Mouse (Mus musculus) cerebellum, adult 9-11 months (tissue): ENCODE results near the gene B830017H08Rik.
A peak's percentile ranks its signal among the peaks of the same experiment; 100 is the strongest.

Source experiments
- DNase-seq: peaks from one replicate; pipeline ENCODE4 v3.0.0; 2022

B830017H08Rik gene

GRCm38 (mm10) chr16:17809711-17810110 is 23.2 kb upstream of the B830017H08Rik start:
- no peak for DNase-seq

GRCm38 (mm10) chr16:17812120-17812519 is 20.8 kb upstream of the B830017H08Rik start:
- DNase-seq: no peak

GRCm38 (mm10) chr16:17813173-17813572 is 19.7 kb upstream of the B830017H08Rik start:
- DNase-seq: no peak

- DNase-seq: peak; percentile 67
These were observed 17.2 kb upstream of the B830017H08Rik start for GRCm38 (mm10) chr16:17815411-17816402.

- no peak for DNase-seq
These were observed 16.4 kb upstream of the B830017H08Rik start for GRCm38 (mm10) chr16:17816528-17816927.

GRCm38 (mm10) chr16:17826500-17826899 is 6.4 kb upstream of the B830017H08Rik start:
- DNase-seq: peak; percentile 88

- DNase-seq: no peak
These were observed 4.7 kb upstream of the B830017H08Rik start for GRCm38 (mm10) chr16:17828229-17828628.

GRCm38 (mm10) chr16:17828867-17829266 is 4.1 kb upstream of the B830017H08Rik start:
- peak; percentile 12 for DNase-seq

- DNase-seq: peak; percentile 62
These were observed 2.3 kb upstream of the B830017H08Rik start for GRCm38 (mm10) chr16:17830385-17831178.

- DNase-seq: no peak
These were observed 1.1 kb upstream of the B830017H08Rik start for GRCm38 (mm10) chr16:17831781-17832180.

GRCm38 (mm10) chr16:17833321-17833680 is 380 bp downstream of the B830017H08Rik start:
- peak; percentile 73 for DNase-seq

GRCm38 (mm10) chr16:17833681-17834399 is 919 bp downstream of the B830017H08Rik start:
- peak; percentile 77 for DNase-seq

GRCm38 (mm10) chr16:17834543-17834942 is 1.6 kb downstream of the B830017H08Rik start:
- no peak for DNase-seq

- peak; percentile 63 for DNase-seq
These were observed 2.6 kb downstream of the B830017H08Rik start for GRCm38 (mm10) chr16:17835481-17835880.

- peak; percentile 24 for DNase-seq
These were observed 5.1 kb downstream of the B830017H08Rik start, which contains the start of gene Car15 for GRCm38 (mm10) chr16:17838051-17838450. Gene Car15, minus strand, starts transcription at chr16:17838364.

- peak; percentile 86 for DNase-seq
These were observed 7.1 kb downstream of the B830017H08Rik start for GRCm38 (mm10) chr16:17839976-17840375.

- peak; percentile 71 for DNase-seq
These were observed 9.5 kb downstream of the B830017H08Rik start for GRCm38 (mm10) chr16:17842437-17842836.

GRCm38 (mm10) chr16:17843701-17844365 is 10.9 kb downstream of the B830017H08Rik start:
- DNase-seq: peak; percentile 76

GRCm38 (mm10) chr16:17848431-17848830 is 15.5 kb downstream of the B830017H08Rik start:
- DNase-seq: no peak

- peak; percentile 74 for DNase-seq
These were observed 16.0 kb downstream of the B830017H08Rik start for GRCm38 (mm10) chr16:17848928-17849327.

- peak; percentile 48 for DNase-seq
These were observed 16.6 kb downstream of the B830017H08Rik start for GRCm38 (mm10) chr16:17849486-17849885.

GRCm38 (mm10) chr16:17851331-17851730 is 18.4 kb downstream of the B830017H08Rik start:
- DNase-seq: peak; percentile 62
